Mouse (Mus musculus) lung, adult 2 months (tissue): Measurements from ENCODE around the gene Mapk12.

Experiments used
- CTCF ChIP-seq: fragments of 200-500 bp; IDR thresholded peaks from 2 replicates; pipeline ENCODE4 v1.5.1; 2011; ENCODE audit warnings: mild to moderate bottlenecking, low read length, control low read depth; ENCODE audit not compliant: insufficient read depth
- POLR2A ChIP-seq: fragments of 200-500 bp; IDR thresholded peaks from 2 replicates; pipeline ENCODE4 v1.6.1; 2011; ENCODE audit warnings: low read depth, mild to moderate bottlenecking, control low read depth, low read length, borderline replicate concordance; ENCODE audit errors: extremely low read depth

- TF ChIP-seq CTCF (no peak), POLR2A (no peak)
These were observed 18.0 kb upstream of the Mapk12 start for GRCm38 (mm10) chr15:89158516-89158915.
